Mouse (Mus musculus): ENCODE measurements around the gene Ntng2. TPM values are rescaled to one million over a fixed set of nuclear protein-coding genes. Genes with fewer than 3 reads are reported as not detected.

The Ntng2 gene
- total RNA-seq, 2 experiments from 2014 or later = 25.0 to 27.0 TPM

DNA sequence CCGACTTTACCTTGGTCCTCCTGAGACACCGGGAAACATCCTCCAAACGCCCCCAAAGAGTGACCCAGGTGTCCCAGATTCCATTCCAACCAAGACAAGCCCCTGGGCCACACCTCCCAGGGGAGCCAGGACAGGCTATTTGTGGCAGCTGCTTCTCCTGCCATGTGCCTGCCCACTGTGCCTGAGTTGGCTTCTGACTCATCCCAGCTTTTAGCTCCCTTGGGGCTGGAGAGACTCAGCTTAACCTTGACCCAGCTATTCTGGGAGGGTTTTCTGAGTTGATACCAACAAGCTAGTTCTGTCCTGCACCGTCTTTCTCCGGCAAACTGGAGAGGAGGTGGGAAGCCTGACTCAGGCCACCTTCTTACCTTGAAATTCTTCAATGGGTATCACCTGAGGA lies 54.4 kb downstream of the Ntng2 start:
- intact Hi-C loops (cut with DNase I) = loop anchor here (5.0 kb wide), 1 partner anchor 219 kb away; no protein-coding TSS in a partner anchor
- TF ChIP-seq CTCF (IDR thresholded peaks at IDR 0.05) = no peak
- Histone ChIP-seq H3K4me3 (peak overlapping the region; percentile 55), H3K27ac (peak overlapping the region; percentile 86)
- DNase-seq = peak; percentile 71

DNA sequence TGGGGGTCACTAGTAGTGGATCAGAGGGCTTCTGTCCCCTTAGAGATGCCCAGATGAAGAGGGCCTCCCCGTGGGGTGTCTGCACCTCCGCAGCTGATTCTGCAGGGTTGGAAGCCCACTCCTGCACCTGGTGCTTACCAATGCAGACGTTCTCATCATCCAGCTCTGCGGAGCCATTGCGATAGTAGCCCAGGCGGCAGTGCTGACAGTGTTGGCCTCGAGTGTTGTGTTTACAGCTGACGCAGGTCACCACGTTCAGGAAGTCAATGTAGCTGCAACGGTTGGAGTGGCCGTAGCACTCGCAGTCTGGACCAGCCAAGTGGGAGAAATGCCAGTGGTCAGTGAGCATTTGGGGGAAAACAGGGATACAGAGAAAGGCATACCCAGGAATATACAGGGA lies 56.0 kb downstream of the Ntng2 start:
- H3K27ac ChIP-seq = no peak overlapping the region
- no peak overlapping the region for H3K4me3 ChIP-seq
- DNase-seq = no peak
- no peak for TF ChIP-seq CTCF (IDR thresholded peaks at IDR 0.05)
- intact Hi-C loops (cut with DNase I) = loop anchor here (5.0 kb wide), 1 partner anchor 220 kb away; no protein-coding TSS in a partner anchor

DNA sequence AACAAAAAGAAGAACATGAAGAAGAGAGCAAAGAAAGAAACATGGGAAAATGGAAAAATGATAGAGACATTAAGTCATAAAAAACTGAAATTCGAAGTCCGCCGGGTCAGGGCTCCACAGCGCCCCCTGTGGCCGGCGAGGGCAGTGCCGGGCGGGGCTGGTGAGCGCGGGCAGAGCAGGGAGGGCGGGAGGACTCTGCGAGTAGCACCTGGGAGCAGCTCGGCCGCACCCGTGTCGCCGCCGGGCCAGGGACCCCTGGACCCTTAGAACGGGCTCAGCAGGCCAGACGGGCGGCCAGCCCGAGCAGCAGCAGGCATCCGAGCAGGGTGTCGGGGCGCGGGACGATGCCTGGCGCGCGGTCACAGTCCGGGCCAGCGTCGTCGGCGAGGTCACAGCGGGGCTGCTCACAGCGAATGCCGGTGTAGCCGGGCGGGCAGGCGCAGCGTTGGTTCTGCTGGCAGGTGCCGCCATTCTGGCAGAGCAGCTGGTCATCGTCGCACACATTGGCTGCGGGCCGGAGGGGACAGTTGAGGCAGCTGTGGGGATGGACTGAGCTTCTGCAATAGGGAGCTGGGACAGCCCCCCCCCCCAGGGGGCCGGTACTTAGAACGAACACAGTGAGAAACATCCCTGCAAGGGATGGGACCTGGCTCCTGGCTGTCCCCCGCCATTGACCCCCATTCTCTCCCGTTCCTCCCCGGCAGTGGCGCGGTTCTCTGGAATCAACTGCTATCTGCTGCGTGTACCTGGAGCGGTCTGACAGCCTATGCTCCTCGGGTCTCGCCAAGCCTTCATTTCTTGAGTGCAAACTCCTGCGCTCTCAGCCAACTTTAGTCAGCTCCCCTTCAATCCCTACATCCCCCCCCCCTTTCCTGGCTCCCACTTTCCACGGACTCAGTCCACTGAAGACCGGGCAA lies 58.0 kb downstream of the Ntng2 start:
- peak; percentile 99; the same call in 1 of the 2 replicates for TF ChIP-seq CTCF (IDR thresholded peaks at IDR 0.05)
- peak; percentile 87 for DNase-seq
- Histone ChIP-seq H3K4me3 (peak overlapping the region; percentile 78), H3K27ac (peak overlapping the region; percentile 64)
- intact Hi-C loops (cut with DNase I) = loop anchor here (5.0 kb wide), 1 partner anchor 222 kb away; no protein-coding TSS in a partner anchor

DNA sequence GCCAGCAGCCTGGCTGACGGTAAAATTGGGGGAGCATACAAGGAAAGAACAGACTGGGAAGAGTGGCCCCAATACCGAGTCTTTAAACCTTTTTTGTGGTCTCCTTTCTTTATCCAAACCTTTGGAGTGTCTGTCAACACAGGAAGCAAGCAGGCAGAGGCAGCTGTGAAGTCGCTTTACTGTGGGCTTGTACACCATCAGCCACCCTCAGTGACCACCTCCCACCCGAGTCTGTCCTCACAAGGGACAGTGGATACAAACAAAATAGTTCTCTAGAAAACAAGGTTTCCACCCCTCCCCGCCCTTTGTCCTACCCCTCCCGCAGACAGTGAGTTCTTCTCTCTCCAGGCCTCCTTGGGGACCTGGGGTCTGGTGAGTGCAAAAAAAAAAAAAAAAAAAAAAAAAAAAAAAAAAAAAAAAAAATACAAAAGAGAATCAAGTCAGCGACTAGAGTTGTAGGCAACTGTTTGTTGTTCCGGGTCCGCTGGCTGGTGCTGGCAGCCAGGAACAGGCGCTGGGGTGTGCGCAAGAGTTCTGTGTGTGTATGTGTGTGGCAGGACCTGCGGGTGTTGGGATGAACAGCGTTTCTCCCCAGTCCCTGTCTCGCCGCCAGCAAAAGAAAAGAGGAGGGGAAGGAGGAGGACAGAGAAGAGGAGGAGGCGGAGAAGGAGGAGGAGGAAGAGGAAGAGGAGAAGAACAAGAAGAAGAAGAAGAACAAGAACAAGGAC lies 58.8 kb downstream of the Ntng2 start:
- no peak for TF ChIP-seq CTCF (IDR thresholded peaks at IDR 0.05)
- intact Hi-C loops (cut with DNase I) = no loop called here
- DNase-seq = peak; percentile 46
- Histone ChIP-seq H3K27ac (no peak overlapping the region), H3K4me3 (peak overlapping the region; percentile 78)

DNA sequence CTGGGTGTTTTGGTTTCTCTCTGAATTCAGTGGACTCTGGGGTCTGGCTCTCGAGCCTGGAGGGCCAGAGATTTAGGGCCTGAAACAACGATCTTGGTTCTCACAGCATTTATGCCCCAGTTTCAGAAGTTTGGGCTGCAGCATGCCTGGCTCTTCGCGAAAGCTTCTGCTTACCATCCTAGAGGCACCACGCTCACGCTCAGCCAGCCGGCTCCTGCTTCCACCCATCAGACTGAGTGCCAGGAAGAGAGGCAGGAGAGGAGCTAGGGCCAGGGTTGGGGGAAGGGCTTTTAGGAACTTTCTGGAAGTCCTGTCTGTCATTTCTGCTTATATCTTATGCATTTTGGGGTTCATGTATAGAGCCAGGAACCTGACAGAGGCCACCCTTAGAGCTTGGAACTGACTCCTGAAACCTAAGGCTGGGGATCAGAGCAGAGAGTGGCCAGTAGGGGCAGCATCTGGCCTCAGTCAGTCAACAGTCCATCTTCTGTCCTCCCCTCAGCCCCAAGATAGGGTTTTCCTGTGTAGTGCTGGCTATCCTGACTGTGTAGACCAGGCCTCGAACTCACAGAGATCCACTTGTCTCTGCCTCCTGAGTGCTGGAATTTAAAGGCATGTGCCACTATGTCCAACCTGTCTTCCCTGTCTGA lies 60.1 kb downstream of the Ntng2 start:
- TF ChIP-seq CTCF (IDR thresholded peaks at IDR 0.05) = peak; percentile 45
- Histone ChIP-seq H3K27ac (no peak overlapping the region; the same call in 1 of the 2 replicates), H3K4me3 (no peak overlapping the region)
- DNase-seq = no peak
- intact Hi-C loops (cut with DNase I) = no loop called here

DNA sequence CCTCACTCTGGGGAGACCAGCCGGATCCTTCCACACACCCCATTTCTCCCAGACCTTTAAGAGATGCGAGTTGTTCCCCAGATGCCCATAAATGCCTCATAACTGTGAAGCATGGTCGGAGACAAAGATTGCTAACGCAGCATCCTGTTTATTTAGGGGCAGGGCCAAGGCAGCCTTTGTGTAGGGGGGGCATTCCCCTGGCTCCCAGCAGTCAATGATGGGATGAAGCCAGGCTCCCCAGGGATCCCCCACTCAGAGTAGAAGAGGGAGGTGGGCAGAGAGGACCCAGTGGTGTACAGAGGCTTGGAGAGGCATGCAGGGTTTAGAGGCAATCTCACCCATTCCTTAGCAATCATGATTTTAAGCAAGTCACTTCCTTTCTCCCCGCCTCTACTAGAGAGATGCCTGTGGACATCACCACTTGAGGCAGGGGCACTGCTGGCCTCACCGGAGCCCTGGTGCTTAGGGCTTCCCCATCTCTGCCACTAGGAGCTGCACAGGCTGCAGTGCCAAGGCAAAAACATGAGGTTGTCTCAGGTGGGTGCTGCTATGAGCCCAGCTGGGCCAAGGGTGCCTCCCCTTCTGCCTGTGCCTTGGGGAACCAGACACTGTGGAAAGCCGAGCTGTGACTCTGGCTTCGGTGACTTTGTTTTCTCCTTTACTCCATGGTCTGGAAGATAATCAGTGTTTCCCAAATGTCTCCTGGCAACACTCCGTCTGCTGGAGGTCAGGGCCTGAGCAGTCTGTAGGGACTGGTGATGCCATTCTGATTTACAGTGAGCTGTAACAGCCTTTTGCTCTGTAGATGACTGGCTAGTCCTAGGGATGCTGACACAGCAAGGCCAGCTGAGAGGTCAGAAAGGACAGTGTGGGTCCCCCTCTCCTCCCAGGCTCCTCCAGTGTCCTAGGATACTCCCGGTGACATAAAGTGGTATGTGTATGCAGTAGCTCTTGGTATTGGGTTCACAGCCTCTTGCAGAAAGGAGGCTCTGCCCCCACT lies 61.3 kb downstream of the Ntng2 start:
- intact Hi-C loops (cut with DNase I) = no loop called here
- no peak for TF ChIP-seq CTCF (IDR thresholded peaks at IDR 0.05)
- DNase-seq = peak; percentile 20
- Histone ChIP-seq H3K4me3 (no peak overlapping the region), H3K27ac (peak overlapping the region; percentile 79; the same call in 1 of the 2 replicates)

DNA sequence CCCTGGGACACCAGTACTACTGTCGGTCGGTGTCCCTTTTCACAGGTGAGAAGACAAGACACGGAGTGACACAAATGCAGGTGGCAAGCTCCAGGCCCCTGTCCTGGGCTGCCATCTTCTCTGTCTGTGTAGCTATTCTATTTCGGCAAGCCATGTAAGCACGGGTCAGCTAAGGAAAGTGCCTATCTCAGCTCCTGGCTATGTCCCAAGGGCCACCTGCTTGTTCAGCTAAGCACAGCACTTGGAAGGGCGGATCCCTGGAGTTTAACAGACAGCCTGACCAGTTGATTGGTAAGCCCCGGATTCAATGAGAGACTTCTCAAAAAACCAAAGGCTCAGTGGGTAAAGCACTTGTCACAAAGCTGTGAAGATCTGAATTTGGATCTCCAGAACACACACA lies 62.4 kb downstream of the Ntng2 start:
- no peak for TF ChIP-seq CTCF (IDR thresholded peaks at IDR 0.05)
- Histone ChIP-seq H3K27ac (peak overlapping the region; percentile 79), H3K4me3 (no peak overlapping the region; the same call in 1 of the 2 replicates)
- peak; percentile 82 for DNase-seq
- intact Hi-C loops (cut with DNase I) = no loop called here

DNA sequence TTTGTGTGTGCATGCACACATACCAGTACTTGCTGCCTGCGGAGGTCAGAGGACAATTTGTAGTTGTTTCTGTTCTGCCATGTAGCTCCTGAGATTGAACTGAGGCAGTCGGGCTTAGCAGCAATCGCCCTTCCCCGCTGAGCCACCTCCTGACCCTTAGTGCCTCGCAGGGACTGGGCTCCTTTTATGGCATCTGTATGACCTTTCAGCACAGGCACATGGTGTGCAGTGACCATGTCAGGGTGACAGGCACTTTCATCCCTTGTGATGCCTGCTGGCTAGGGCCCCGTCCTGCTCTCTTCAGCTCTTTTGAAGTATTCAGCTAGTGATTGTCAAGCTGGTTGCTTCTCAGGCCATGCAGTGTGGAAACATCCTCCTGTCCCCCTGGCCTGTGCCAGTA lies 66.6 kb downstream of the Ntng2 start:
- DNase-seq = no peak
- intact Hi-C loops (cut with DNase I) = no loop called here
- Histone ChIP-seq H3K27ac (no peak overlapping the region), H3K4me3 (no peak overlapping the region)
- no peak for TF ChIP-seq CTCF (IDR thresholded peaks at IDR 0.05)

DNA sequence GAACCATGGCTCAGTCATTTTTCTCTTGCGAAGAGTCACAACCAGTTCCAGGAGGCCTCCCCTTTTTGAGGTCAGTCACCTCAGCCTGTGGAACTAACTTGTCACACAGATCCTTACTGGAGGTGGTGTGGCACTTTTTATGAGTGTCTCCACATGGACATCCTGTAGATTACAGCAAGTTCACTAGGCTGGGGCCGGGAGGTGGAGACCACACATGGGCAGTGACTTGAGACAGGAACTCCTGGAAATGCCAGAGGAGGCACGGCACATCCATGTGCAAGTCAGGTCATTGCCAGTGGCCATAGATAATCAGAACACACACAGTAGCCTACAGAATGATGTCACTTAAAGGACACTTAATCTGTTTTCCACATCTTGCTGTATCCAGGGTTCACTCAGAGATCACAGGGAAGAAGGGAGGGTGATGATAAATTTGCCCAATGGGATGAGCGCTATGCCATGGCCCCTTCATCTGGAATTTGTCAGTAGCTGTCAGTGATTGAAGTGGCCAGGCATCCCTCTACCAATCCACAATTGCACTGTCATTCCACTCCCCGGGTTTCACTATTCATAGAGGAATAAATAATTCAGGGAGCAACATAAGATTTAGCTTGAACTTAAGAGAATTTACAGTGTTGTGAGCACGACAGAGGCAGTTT lies 69.4 kb downstream of the Ntng2 start:
- no peak for TF ChIP-seq CTCF (IDR thresholded peaks at IDR 0.05)
- intact Hi-C loops (cut with DNase I) = no loop called here
- Histone ChIP-seq H3K27ac (no peak overlapping the region), H3K4me3 (no peak overlapping the region)
- DNase-seq = no peak

DNA sequence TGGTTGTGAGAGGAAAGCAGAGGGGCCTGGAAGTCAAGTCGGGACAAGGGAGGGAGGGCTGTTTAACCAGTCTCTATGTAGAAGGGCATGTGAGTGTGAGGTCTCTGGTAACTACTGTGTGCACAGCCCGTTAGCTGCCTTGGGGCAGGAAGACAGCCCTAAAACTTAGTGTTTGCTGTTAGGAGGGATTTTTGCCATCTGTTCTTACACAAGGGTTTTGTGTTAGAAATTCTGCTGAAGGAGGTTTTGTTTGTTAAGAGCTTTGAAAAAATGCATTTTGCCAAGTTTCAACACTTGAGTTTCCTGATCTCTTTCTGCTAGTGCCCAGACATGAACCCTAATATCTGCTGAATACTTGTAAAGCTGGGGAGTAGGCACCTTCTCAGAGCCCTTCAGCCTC lies 71.7 kb downstream of the Ntng2 start:
- Histone ChIP-seq H3K4me3 (no peak overlapping the region), H3K27ac (0 out of 2 replicates have a peak overlapping the region, but pooled peaks have one; percentile 9)
- DNase-seq = no peak
- intact Hi-C loops (cut with DNase I) = no loop called here
- TF ChIP-seq CTCF (IDR thresholded peaks at IDR 0.05) = no peak

DNA sequence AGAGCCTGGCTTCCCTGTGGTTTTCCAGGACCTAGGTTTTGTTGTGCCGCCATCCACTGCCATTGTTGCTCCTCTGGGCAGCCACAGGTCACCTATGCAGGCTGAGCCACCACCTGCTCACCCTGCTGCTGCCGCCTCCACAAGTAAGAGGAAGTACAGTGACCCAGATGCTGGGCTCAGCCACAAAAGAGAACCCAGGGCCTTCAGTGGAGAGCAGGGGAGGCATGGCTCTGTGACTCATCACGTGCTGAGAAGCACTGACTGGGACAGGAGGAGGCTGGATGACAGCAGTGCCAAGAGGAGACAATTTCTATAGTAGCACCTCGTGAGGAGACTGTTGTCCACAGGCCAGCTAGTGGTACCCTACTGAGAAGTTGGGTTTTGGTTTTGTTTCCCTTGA lies 73.0 kb downstream of the Ntng2 start:
- no peak overlapping the region for H3K4me3 ChIP-seq
- TF ChIP-seq CTCF (IDR thresholded peaks at IDR 0.05) = no peak
- intact Hi-C loops (cut with DNase I) = no loop called here

More for the DNA sequence above, 73.0 kb downstream of the Ntng2 start:
- H3K27ac ChIP-seq = no peak overlapping the region
- no peak for DNase-seq

Data from gastrocnemius, adult 2 months (tissue).